Mouse (Mus musculus): Measurements from ENCODE around the gene Mcm10.
"Not testable (repeated sequence)": the region's sequence is repeated elsewhere in the genome, so short reads cannot be mapped to it uniquely, and the experiment has no call there.

The Mcm10 gene

GRCm38 (mm10) chr2:4986798-4987197, 25.8 kb downstream of the Mcm10 start:
- no peak for DNase-seq (ENCODE audit: low read depth, low spot score)

GRCm38 (mm10) chr2:4985000-4985399, 27.6 kb downstream of the Mcm10 start:
- DNase-seq (ENCODE audit: low read depth, low spot score) = no peak

GRCm38 (mm10) chr2:4983987-4984386, 28.6 kb downstream of the Mcm10 start:
- DNase-seq (ENCODE audit: low read depth, low spot score) = no peak

- peak; percentile 56 for DNase-seq (ENCODE audit: low read depth, low spot score)
Measured at GRCm38 (mm10) chr2:4978091-4978490, 34.5 kb downstream of the Mcm10 start.

- DNase-seq (ENCODE audit: low read depth, low spot score) = peak; percentile 46
Measured at GRCm38 (mm10) chr2:4975807-4976206, 36.8 kb downstream of the Mcm10 start, which contains the start of gene Ucma. Gene Ucma (plus strand): TSS chr2:4976122.

GRCm38 (mm10) chr2:4969083-4969482, 43.5 kb downstream of the Mcm10 start:
- DNase-seq (ENCODE audit: low read depth, low spot score) = no peak

GRCm38 (mm10) chr2:4967806-4968205, 44.8 kb downstream of the Mcm10 start:
- no peak for DNase-seq (ENCODE audit: low read depth, low spot score)

GRCm38 (mm10) chr2:4958039-4958438, 54.6 kb downstream of the Mcm10 start:
- no peak for DNase-seq (ENCODE audit: low read depth, low spot score)

- no peak for DNase-seq (ENCODE audit: low read depth, low spot score)
Measured at GRCm38 (mm10) chr2:4954216-4954760, 58.3 kb downstream of the Mcm10 start.

- no peak for DNase-seq (ENCODE audit: low read depth, low spot score)
Measured at GRCm38 (mm10) chr2:4950986-4951385, 61.6 kb downstream of the Mcm10 start.

- DNase-seq (ENCODE audit: low read depth, low spot score) = not testable (repeated sequence)
Measured at GRCm38 (mm10) chr2:4949691-4950090, 62.9 kb downstream of the Mcm10 start.

- no peak for DNase-seq (ENCODE audit: low read depth, low spot score)
Measured at GRCm38 (mm10) chr2:4940861-4941260, 71.7 kb downstream of the Mcm10 start.

All from telencephalon, adult 2 months (tissue).